Mouse (Mus musculus): ENCODE results near the gene Tial1. TPM values are rescaled to one million over a fixed set of nuclear protein-coding genes. Genes with fewer than 3 reads are reported as not detected.

Gene Tial1
- polyA plus RNA-seq, 1 experiment = 134 TPM

DNA sequence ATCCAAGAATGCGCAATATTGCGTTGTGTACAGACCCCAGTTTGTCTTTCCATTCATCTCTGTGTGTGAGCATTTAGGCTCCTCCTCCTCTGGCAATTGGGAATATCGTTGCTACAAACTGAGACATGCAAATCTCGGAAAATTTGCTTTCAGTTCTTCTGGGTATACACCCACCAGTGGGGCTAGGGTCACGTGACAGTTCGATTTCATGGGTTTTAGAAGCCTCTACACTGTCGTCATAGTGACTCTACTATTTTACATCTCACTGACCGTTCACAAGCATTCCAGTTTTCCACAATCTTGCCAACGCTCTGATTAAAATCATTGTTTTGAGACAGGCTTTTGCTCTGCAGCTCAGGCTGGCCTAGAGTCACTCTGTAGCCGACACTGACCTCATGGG is 28.9 kb downstream of the Tial1 start:
- 30% methylated on average over 10 of the region's 10 CpGs for WGBS
- H3K27ac ChIP-seq (ENCODE audit: insufficient read depth, low read length) = no peak overlapping the region
- H3K4me1 ChIP-seq (ENCODE audit: control insufficient read depth, insufficient read depth, low read length) = no peaks in the 10 kb centered on the region
- no peak for TF ChIP-seq CTCF (IDR thresholded peaks at IDR 0.05; ENCODE audit: borderline replicate concordance, insufficient read depth, low read depth, low read length)
- TF ChIP-seq POLR2A (IDR thresholded peaks at IDR 0.05; ENCODE audit: borderline replicate concordance, insufficient read depth, low read length) = no peak
- H3K27me3 ChIP-seq (ENCODE audit: control insufficient read depth, insufficient read depth, low read length) = no peaks in the 10 kb centered on the region
- DNase-seq = no peak
- no peak overlapping the region for H3K4me3 ChIP-seq (replicated peaks; ENCODE audit: insufficient read depth, low read depth, low read length)

- 77% methylated on average over 3 of the region's 3 CpGs for WGBS
Observed at GRCm38 (mm10) chr7:128422491-128422890, 39.0 kb downstream of the Tial1 start.

DNA sequence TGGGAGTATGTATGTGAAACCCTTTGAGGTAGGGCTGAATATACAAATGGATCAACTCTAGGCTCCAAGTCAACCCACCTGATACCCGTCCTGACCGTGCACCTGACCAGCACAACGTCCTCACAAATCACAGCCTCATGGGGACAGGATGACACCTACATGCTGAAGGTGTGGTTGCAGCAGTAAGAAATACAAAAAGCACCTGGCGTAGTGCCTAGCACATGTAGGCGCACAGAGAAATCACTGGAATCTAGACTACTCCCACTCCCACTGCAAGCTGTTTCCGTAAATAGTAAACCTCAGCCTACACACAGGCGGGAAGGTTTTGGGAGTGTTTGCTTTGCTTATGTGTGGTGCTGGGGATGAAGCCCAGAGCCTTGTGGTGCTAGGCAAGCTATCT is 39.8 kb downstream of the Tial1 start:
- Histone ChIP-seq H3K4me1 (ENCODE audit: control insufficient read depth, insufficient read depth, low read length) (no peaks in the 10 kb centered on the region), H3K27ac (ENCODE audit: insufficient read depth, low read length) (no peak overlapping the region), H3K4me3 (replicated peaks; ENCODE audit: insufficient read depth, low read depth, low read length) (no peak overlapping the region), H3K27me3 (ENCODE audit: control insufficient read depth, insufficient read depth, low read length) (no peaks in the 10 kb centered on the region; the same call in 1 of the 2 replicates)
- no peak for DNase-seq
- 88% methylated on average over 7 of the region's 7 CpGs for WGBS
- no peak for TF ChIP-seq POLR2A (IDR thresholded peaks at IDR 0.05; ENCODE audit: borderline replicate concordance, insufficient read depth, low read length)
- no peak for TF ChIP-seq CTCF (IDR thresholded peaks at IDR 0.05; ENCODE audit: borderline replicate concordance, insufficient read depth, low read depth, low read length)

More at GRCm38 (mm10) chr7:128422491-128422890, 39.0 kb downstream of the Tial1 start:
- no peak for DNase-seq
- Histone ChIP-seq H3K4me1 (ENCODE audit: control insufficient read depth, insufficient read depth, low read length) (no peaks in the 10 kb centered on the region), H3K27me3 (ENCODE audit: control insufficient read depth, insufficient read depth, low read length) (no peaks in the 10 kb centered on the region; the same call in 1 of the 2 replicates), H3K4me3 (replicated peaks; ENCODE audit: insufficient read depth, low read depth, low read length) (no peak overlapping the region), H3K27ac (ENCODE audit: insufficient read depth, low read length) (no peak overlapping the region)
- TF ChIP-seq POLR2A (IDR thresholded peaks at IDR 0.05; ENCODE audit: borderline replicate concordance, insufficient read depth, low read length) (no peak), CTCF (IDR thresholded peaks at IDR 0.05; ENCODE audit: borderline replicate concordance, insufficient read depth, low read depth, low read length) (no peak)

DNA sequence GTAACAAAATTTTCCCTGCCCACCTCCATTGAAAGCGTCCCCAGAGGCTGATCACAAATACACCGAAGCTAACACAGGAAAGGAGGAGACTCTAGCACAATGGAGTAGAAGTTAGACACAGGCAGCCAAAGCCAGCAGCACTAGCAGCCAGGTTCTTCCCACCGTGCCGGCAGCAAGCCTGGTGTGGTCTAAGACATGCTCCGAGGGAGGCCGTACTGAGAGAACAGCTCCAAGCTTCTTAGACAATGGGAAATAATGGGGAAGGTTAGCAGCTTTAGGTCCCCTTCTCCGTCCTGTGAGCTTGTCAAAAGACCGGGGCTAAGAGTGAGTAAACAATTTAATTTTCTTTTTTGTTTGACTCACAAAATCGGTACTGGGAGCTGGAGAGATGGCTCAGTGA is 41.8 kb downstream of the Tial1 start:
- Histone ChIP-seq H3K27me3 (ENCODE audit: control insufficient read depth, insufficient read depth, low read length) (no peaks in the 10 kb centered on the region; the same call in 1 of the 2 replicates), H3K27ac (ENCODE audit: insufficient read depth, low read length) (no peak overlapping the region), H3K4me3 (replicated peaks; ENCODE audit: insufficient read depth, low read depth, low read length) (no peak overlapping the region), H3K4me1 (ENCODE audit: control insufficient read depth, insufficient read depth, low read length) (no peaks in the 10 kb centered on the region)
- WGBS = 23% methylated on average over 9 of the region's 9 CpGs
- DNase-seq = no peak
- no peak for TF ChIP-seq CTCF (IDR thresholded peaks at IDR 0.05; ENCODE audit: borderline replicate concordance, insufficient read depth, low read depth, low read length)
- no peak for TF ChIP-seq POLR2A (IDR thresholded peaks at IDR 0.05; ENCODE audit: borderline replicate concordance, insufficient read depth, low read length)

GRCm38 (mm10) chr7:128417930-128418779 is 43.4 kb downstream of the Tial1 start, which contains the start of gene Rgs10:
Gene Rgs10, minus strand, starts transcription at chr7:128418758.
- TF ChIP-seq POLR2A (IDR thresholded peaks at IDR 0.05; ENCODE audit: borderline replicate concordance, insufficient read depth, low read length) (no peak), CTCF (IDR thresholded peaks at IDR 0.05; ENCODE audit: borderline replicate concordance, insufficient read depth, low read depth, low read length) (no peak)
- WGBS = under 1% methylated on average over 102 of the region's 102 CpGs
- peak; percentile 54 to 58 for DNase-seq
- H3K27ac ChIP-seq (ENCODE audit: insufficient read depth, low read length) = no peak within 1 kb of the TSS
- no peaks in the 10 kb centered on the region for H3K4me1 ChIP-seq (ENCODE audit: control insufficient read depth, insufficient read depth, low read length)
- no peaks in the 10 kb centered on the region; the same call in 1 of the 2 replicates for H3K27me3 ChIP-seq (ENCODE audit: control insufficient read depth, insufficient read depth, low read length)
- peak within 1 kb of the TSS; percentile 54 for H3K4me3 ChIP-seq (replicated peaks; ENCODE audit: insufficient read depth, low read depth, low read length)

- 6% methylated on average over 32 of the region's 32 CpGs for WGBS
- H3K4me1 ChIP-seq (ENCODE audit: control insufficient read depth, insufficient read depth, low read length) = no peaks in the 10 kb centered on the region
- no peak for TF ChIP-seq POLR2A (IDR thresholded peaks at IDR 0.05; ENCODE audit: borderline replicate concordance, insufficient read depth, low read length)
- TF ChIP-seq CTCF (IDR thresholded peaks at IDR 0.05; ENCODE audit: borderline replicate concordance, insufficient read depth, low read depth, low read length) = no peak
- no peak overlapping the region for H3K27ac ChIP-seq (ENCODE audit: insufficient read depth, low read length)
- H3K27me3 ChIP-seq (ENCODE audit: control insufficient read depth, insufficient read depth, low read length) = no peaks in the 10 kb centered on the region; the same call in 1 of the 2 replicates
- peak overlapping the region; percentile 54 for H3K4me3 ChIP-seq (replicated peaks; ENCODE audit: insufficient read depth, low read depth, low read length)
- DNase-seq = no peak
Observed at GRCm38 (mm10) chr7:128417226-128417929, 44.1 kb downstream of the Tial1 start.

DNA sequence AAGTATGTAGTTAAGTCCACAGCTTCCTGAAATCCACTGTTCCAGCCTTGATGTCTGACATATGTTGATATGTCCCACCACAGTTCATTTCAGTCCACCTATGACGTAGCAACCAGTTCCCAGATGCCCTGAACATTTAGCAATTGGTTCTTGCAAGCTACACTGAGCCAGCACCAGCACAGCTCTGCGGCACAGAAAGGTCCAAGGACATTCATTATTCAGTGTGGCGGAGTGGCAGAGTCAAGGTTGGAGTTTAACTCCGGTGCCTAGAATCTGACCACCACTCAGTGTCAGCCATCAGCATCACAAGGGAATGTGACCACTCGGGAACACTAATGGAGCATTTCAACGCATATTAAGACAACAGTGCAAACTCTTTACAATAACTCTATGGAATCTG is 44.9 kb downstream of the Tial1 start:
- no peak for DNase-seq
- Histone ChIP-seq H3K27ac (ENCODE audit: insufficient read depth, low read length) (no peak overlapping the region), H3K4me3 (replicated peaks; ENCODE audit: insufficient read depth, low read depth, low read length) (no peak overlapping the region), H3K27me3 (ENCODE audit: control insufficient read depth, insufficient read depth, low read length) (no peaks in the 10 kb centered on the region; the same call in 1 of the 2 replicates), H3K4me1 (ENCODE audit: control insufficient read depth, insufficient read depth, low read length) (no peaks in the 10 kb centered on the region)
- WGBS = 77% methylated on average over 6 of the region's 6 CpGs
- TF ChIP-seq CTCF (IDR thresholded peaks at IDR 0.05; ENCODE audit: borderline replicate concordance, insufficient read depth, low read depth, low read length) = no peak
- no peak for TF ChIP-seq POLR2A (IDR thresholded peaks at IDR 0.05; ENCODE audit: borderline replicate concordance, insufficient read depth, low read length)

Data from cerebellum, adult 2 months (tissue).